Mouse (Mus musculus): ENCODE measurements around the gene Set. TPM values are rescaled to one million over a fixed set of nuclear protein-coding genes. Genes with fewer than 3 reads are reported as not detected.

The Set gene
- total RNA-seq, 1 experiment, result 901 TPM

DNA sequence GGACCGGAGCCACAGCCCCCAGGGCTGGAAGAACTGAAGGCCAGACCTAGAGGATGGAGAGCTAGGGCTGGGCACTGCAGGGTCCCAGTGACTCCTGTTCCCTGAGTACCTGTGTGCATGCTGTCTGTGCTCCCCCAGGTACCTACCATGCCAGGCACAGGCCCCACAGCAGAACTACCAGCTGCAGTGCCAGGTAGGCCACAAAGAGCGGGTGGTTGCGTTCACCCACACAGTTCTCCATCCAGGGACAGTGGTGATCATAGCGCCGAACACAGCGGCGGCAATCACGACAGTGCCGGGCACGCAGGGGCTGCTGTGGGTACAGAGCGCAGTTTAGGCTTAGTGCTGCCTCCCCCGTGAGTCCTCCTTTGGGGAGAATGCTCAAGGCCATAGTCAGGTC lies 34.3 kb downstream of the Set start:
- Histone ChIP-seq H3K9me3 (ENCODE audit: control insufficient read depth, insufficient read depth, low read depth, low read length) (no peaks in the 10 kb centered on the region), H3K4me3 (ENCODE audit: insufficient read depth in 1 of 2, low read depth in 1 of 2, low read length in 2 of 2, poor library complexity in 1 of 2, severe bottlenecking in 1 of 2) (no peak overlapping the region), H3K9ac (ENCODE audit: insufficient read depth, low read depth, low read length, poor library complexity, severe bottlenecking) (0 out of 2 replicates have a peak overlapping the region, but pooled peaks have one; percentile 4), H3K36me3 (ENCODE audit: control insufficient read depth, insufficient read depth, low read length, poor library complexity, severe bottlenecking) (peaks cover 23% of the 10 kb centered on the region), H3K27ac (ENCODE audit: insufficient read depth, low read depth, low read length, poor library complexity, severe bottlenecking) (no peak overlapping the region), H3K4me1 (ENCODE audit: control insufficient read depth in 2 of 2, insufficient read depth in 2 of 2, low read length in 2 of 2, poor library complexity in 1 of 2) (peaks cover 1 to 19% of the 10 kb centered on the region in 2 experiments; a peak in 2 of 4 replicates)
- no peak for TF ChIP-seq ZNF384 (IDR thresholded peaks at IDR 0.05; ENCODE audit: low read depth, low read length)
- TF ChIP-seq ZC3H11A (IDR thresholded peaks at IDR 0.05; ENCODE audit: borderline replicate concordance, low read depth, low read length), result no peak
- no peak for DNase-seq (ENCODE audit: low read depth, low spot score)
- in situ Hi-C loops (cut with MboI; ENCODE audit: low sequenced_read_pairs in 2 of 2, unreplicated experiment in 2 of 2), result no loop called here

GRCm38 (mm10) chr2:30092280-30092918 lies 35.2 kb downstream of the Set start:
- TF ChIP-seq CHD2 (IDR thresholded peaks at IDR 0.05; ENCODE audit: low read depth, low read length) (no peak), ZNF384 (IDR thresholded peaks at IDR 0.05; ENCODE audit: low read depth, low read length) (no peak), ZC3H11A (IDR thresholded peaks at IDR 0.05; ENCODE audit: borderline replicate concordance, low read depth, low read length) (no peak), HCFC1 (IDR thresholded peaks at IDR 0.05; ENCODE audit: borderline replicate concordance, insufficient read depth, low read length) (no peak), MAFK (IDR thresholded peaks at IDR 0.05; ENCODE audit: insufficient read depth, low read depth, low read length) (no peak)
- Histone ChIP-seq H3K27ac (ENCODE audit: insufficient read depth, low read depth, low read length, poor library complexity, severe bottlenecking) (no peak overlapping the region), H3K4me1 (ENCODE audit: control insufficient read depth in 2 of 2, insufficient read depth in 2 of 2, low read length in 2 of 2, poor library complexity in 1 of 2) (peaks cover 1 to 14% of the 10 kb centered on the region in 2 experiments; a peak in 2 of 4 replicates), H3K36me3 (ENCODE audit: control insufficient read depth, insufficient read depth, low read length, poor library complexity, severe bottlenecking) (peaks cover 23% of the 10 kb centered on the region), H3K9ac (ENCODE audit: insufficient read depth, low read depth, low read length, poor library complexity, severe bottlenecking) (peak overlapping the region; percentile 91), H3K4me3 (ENCODE audit: insufficient read depth in 1 of 2, low read depth in 1 of 2, low read length in 2 of 2, poor library complexity in 1 of 2, severe bottlenecking in 1 of 2) (peak overlapping the region; percentile 89 to 92), H3K9me3 (ENCODE audit: control insufficient read depth, insufficient read depth, low read depth, low read length) (no peaks in the 10 kb centered on the region)
- no peak for DNase-seq (ENCODE audit: low read depth, low spot score)
- in situ Hi-C loops (cut with MboI; ENCODE audit: low sequenced_read_pairs in 2 of 2, unreplicated experiment in 2 of 2), result no loop called here

DNA sequence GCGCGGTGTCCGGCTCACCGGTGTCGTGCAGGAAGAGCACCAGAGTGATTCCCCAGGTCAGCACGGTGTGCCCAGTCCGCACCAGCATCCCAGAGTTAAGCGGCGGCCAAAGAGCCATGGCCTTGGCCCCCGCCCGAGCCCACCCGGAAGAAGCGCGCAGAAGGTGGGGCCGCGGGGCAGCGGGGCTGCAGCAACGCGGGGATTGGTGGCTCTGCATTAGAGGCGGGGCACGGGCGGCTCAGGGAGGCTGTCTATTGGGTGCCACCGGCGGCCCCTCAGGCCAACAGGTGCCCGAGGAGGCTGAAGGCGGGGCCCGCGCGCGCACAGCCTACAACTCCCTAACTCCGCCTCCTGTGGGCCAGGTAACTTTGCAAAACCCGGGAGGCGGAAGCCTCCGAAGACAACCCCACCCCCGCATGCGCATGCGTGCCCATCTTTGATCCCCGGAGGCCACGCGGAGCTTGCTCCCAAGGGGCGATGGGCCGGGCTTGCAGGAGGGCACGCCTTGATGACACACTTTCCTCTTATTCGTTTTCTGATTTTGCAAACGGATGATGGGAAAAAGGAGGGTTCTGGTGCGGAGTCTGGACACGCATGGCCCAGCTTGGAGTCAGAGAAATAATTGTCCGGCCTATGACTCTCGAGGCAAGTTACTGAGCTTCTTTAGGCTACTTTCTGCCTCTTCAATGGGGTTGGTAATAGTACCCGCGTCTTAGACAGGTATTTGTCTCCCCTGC lies 36.5 kb downstream of the Set start, which contains the start of gene Zdhhc12:
Gene Zdhhc12 (minus strand): TSS at position 178 of the 737 bp plus-strand sequence.
- TF ChIP-seq HCFC1 (IDR thresholded peaks at IDR 0.05; ENCODE audit: borderline replicate concordance, insufficient read depth, low read length) (0 out of 2 replicates have a peak, but pooled peaks have one; percentile 30), ZC3H11A (IDR thresholded peaks at IDR 0.05; ENCODE audit: borderline replicate concordance, low read depth, low read length) (no peak), MAFK (IDR thresholded peaks at IDR 0.05; ENCODE audit: insufficient read depth, low read depth, low read length) (no peak), CHD2 (IDR thresholded peaks at IDR 0.05; ENCODE audit: low read depth, low read length) (no peak)
- peaks cover 23% of the 10 kb centered on the region for H3K36me3 ChIP-seq (ENCODE audit: control insufficient read depth, insufficient read depth, low read length, poor library complexity, severe bottlenecking)
- peak within 1 kb of the TSS; percentile 81 for H3K27ac ChIP-seq (ENCODE audit: insufficient read depth, low read depth, low read length, poor library complexity, severe bottlenecking)
- peak; percentile 99 for DNase-seq (ENCODE audit: low read depth, low spot score)
- H3K9ac ChIP-seq (ENCODE audit: insufficient read depth, low read depth, low read length, poor library complexity, severe bottlenecking), result peak within 1 kb of the TSS; percentile 92
- H3K4me3 ChIP-seq (ENCODE audit: insufficient read depth in 1 of 2, low read depth in 1 of 2, low read length in 2 of 2, poor library complexity in 1 of 2, severe bottlenecking in 1 of 2), result peak within 1 kb of the TSS; percentile 89 to 92
- peaks cover 1 to 14% of the 10 kb centered on the region in 2 experiments; a peak in 2 of 4 replicates for H3K4me1 ChIP-seq (ENCODE audit: control insufficient read depth in 2 of 2, insufficient read depth in 2 of 2, low read length in 2 of 2, poor library complexity in 1 of 2)
- in situ Hi-C loops (cut with MboI; ENCODE audit: low sequenced_read_pairs in 2 of 2, unreplicated experiment in 2 of 2), result no loop called here
- H3K9me3 ChIP-seq (ENCODE audit: control insufficient read depth, insufficient read depth, low read depth, low read length), result no peaks in the 10 kb centered on the region

DNA sequence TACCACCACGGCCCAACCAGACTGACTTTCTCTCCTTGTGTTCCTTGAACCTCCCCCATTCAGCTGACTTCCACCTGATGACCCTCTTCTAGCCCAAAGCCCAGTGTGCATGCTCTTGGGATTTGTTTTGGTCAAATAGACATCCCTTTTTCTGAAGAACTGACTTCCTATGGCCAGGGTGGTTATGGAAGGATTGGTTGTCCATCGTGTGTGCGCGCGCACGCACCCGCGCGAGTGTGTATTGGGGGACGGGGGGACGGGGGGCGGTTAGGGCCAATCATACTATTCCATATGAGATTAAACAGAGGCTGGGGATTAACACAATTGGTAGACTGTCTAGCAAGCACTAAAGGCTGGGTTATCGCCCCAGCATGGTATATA lies 37.0 kb downstream of the Set start:
- no peaks in the 10 kb centered on the region for H3K9me3 ChIP-seq (ENCODE audit: control insufficient read depth, insufficient read depth, low read depth, low read length)
- H3K36me3 ChIP-seq (ENCODE audit: control insufficient read depth, insufficient read depth, low read length, poor library complexity, severe bottlenecking), result peaks cover 23% of the 10 kb centered on the region
- DNase-seq (ENCODE audit: low read depth, low spot score), result no peak
- H3K27ac ChIP-seq (ENCODE audit: insufficient read depth, low read depth, low read length, poor library complexity, severe bottlenecking), result peak overlapping the region; percentile 81
- H3K4me1 ChIP-seq (ENCODE audit: control insufficient read depth in 2 of 2, insufficient read depth in 2 of 2, low read length in 2 of 2, poor library complexity in 1 of 2), result peaks cover 1 to 14% of the 10 kb centered on the region in 2 experiments; a peak in 2 of 4 replicates
- H3K4me3 ChIP-seq (ENCODE audit: insufficient read depth in 1 of 2, low read depth in 1 of 2, low read length in 2 of 2, poor library complexity in 1 of 2, severe bottlenecking in 1 of 2), result peak overlapping the region; percentile 86 to 87
- in situ Hi-C loops (cut with MboI; ENCODE audit: low sequenced_read_pairs in 2 of 2, unreplicated experiment in 2 of 2), result no loop called here
- TF ChIP-seq CHD2 (IDR thresholded peaks at IDR 0.05; ENCODE audit: low read depth, low read length), result no peak
- TF ChIP-seq HCFC1 (IDR thresholded peaks at IDR 0.05; ENCODE audit: borderline replicate concordance, insufficient read depth, low read length), result no peak
- no peak for TF ChIP-seq ZNF384 (IDR thresholded peaks at IDR 0.05; ENCODE audit: low read depth, low read length)
- no peak for TF ChIP-seq MAFK (IDR thresholded peaks at IDR 0.05; ENCODE audit: insufficient read depth, low read depth, low read length)
- no peak for TF ChIP-seq ZC3H11A (IDR thresholded peaks at IDR 0.05; ENCODE audit: borderline replicate concordance, low read depth, low read length)
- peak overlapping the region; percentile 92 for H3K9ac ChIP-seq (ENCODE audit: insufficient read depth, low read depth, low read length, poor library complexity, severe bottlenecking)
